Mouse (Mus musculus) stomach, embryonic 15.5 days (tissue): ENCODE measurements at regions not wholly inside any gene's neighbourhood (a gene's known extent, or its start where the extent isn't known, plus 50 kb on each side); places are given as distances from the start of the nearest gene placed in this dataset.

Source experiments
- ATAC-seq: fragments of 200-750 bp; cut with Nextera tagmentation; 2 replicates; pipeline ENCODE4 v1.8.0; 2017; ENCODE audit warnings: low read depth, moderate number of reproducible peaks, moderate TSS enrichment; ENCODE audit not compliant: insufficient read depth, low FRiP score
- H3K27ac ChIP-seq: fragments of 300-500 bp; sonication (generic); 2 replicates; pipeline ENCODE4 v1.5.1; 2015; ENCODE audit warnings: mild to moderate bottlenecking, inconsistent platforms
- H3K27me3 ChIP-seq: fragments of 300-500 bp; sonication (generic); replicated peaks from 2 replicates; pipeline ENCODE4 v1.6.1; 2015; ENCODE audit warnings: inconsistent platforms
- H3K36me3 ChIP-seq: fragments of 300-500 bp; sonication (generic); 2 replicates; pipeline ENCODE4 v1.6.1; 2015; ENCODE audit warnings: inconsistent platforms
- H3K4me1 ChIP-seq: fragments of 300-500 bp; sonication (generic); 2 replicates; pipeline ENCODE4 v1.6.1; 2015; ENCODE audit warnings: inconsistent platforms
- H3K4me2 ChIP-seq: fragments of 300-500 bp; sonication (generic); 2 replicates; pipeline ENCODE4 v1.6.1; 2015; ENCODE audit warnings: mild to moderate bottlenecking, inconsistent platforms
- H3K4me3 ChIP-seq: fragments of 300-500 bp; sonication (generic); replicated peaks from 2 replicates; pipeline ENCODE4 v1.5.1; 2015; ENCODE audit warnings: inconsistent platforms
- H3K9ac ChIP-seq: fragments of 300-500 bp; sonication (generic); 2 replicates; pipeline ENCODE4 v1.6.1; 2015; ENCODE audit warnings: inconsistent platforms
- H3K9me3 ChIP-seq: fragments of 300-500 bp; sonication (generic); 2 replicates; pipeline ENCODE4 v1.6.1; 2016; ENCODE audit warnings: inconsistent platforms
- WGBS: fragments of 180-500 bp; shearing (Covaris S2); methylation state at CpG from one replicate; pipeline ENCODE4 v1.1.7; 2015; 5-methylcytosine and 5-hydroxymethylcytosine counted together

- no peak overlapping the region for H3K27ac ChIP-seq
- ATAC-seq = no peak
- no peaks in the 10 kb centered on the region for H3K27me3 ChIP-seq
- no peaks in the 10 kb centered on the region for H3K9me3 ChIP-seq
- H3K4me1 ChIP-seq = no peaks in the 10 kb centered on the region
- H3K36me3 ChIP-seq = no peaks in the 10 kb centered on the region
- H3K9ac ChIP-seq = no peak overlapping the region
- WGBS = 84% methylated on average over 6 of the region's 6 CpGs
- no peak overlapping the region for H3K4me3 ChIP-seq
- no peak overlapping the region for H3K4me2 ChIP-seq
Observed at GRCm38 (mm10) chr10:91293226-91293625, 112.1 kb upstream of the Tmpo start.

DNA sequence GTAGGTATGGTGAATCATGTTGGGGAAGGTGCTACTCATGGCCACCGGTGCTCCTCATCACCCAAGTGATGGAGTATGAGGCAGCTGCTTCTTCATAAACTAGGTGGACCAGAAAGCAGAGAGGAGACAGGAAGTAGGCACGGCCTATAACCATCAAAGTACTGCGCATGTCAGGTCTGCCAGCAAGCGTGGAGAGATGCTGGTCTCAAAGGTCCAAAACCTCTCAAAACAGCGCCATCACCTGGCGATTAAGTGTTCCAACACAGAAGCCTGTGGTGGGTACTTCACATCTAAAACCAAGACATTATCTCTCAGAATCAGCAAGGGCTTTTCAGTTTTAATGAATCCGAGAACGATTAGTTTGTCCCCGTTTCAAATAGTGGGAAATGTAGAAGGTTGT lies 103.1 kb upstream of the Tmpo start:
- H3K4me3 ChIP-seq = no peak overlapping the region
- no peak for ATAC-seq
- no peak overlapping the region for H3K9ac ChIP-seq
- H3K4me1 ChIP-seq = no peaks in the 10 kb centered on the region
- no peak overlapping the region for H3K27ac ChIP-seq
- no peak overlapping the region for H3K4me2 ChIP-seq
- no peaks in the 10 kb centered on the region for H3K36me3 ChIP-seq
- WGBS = 89% methylated on average over 9 of the region's 9 CpGs
- H3K9me3 ChIP-seq = no peaks in the 10 kb centered on the region
- H3K27me3 ChIP-seq = no peaks in the 10 kb centered on the region

DNA sequence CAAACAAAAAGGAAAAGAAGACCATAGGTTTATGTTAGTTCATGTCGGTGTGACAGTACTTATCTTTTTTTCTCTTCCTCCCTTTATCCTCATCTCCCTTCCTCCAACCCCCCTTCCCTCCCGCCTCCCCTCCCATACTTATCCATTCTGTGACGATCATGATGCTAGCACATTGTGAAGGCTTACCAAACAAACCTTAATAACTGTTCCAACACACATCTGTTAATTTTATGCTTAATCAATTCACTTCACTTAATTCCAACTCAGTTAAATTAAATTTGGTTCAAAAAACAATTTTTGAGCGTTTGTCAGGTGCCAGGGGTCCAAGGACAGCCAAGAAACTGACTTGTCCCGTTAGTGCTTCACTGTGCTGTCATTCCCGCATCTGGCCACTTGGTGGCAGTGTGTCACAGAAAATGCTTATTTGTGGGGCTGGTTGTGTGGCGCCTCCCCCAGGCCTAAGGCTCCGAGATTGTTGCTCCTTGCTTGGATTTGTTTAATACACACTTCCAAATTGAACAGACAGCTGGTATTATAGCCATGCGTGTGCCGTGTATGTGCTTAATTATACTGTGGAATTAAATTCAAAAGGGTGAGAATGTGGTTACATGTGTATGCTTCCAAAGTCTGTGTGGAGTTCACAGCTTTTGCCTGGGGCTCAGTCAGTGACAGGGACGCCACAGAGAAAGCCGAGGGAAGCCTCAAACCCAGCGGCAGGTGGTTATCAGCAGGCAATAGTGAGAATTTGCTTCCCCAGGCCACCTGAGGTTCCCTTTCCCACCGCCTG lies 90.0 kb upstream of the Tmpo start:
- 9% methylated on average over 14 of the region's 14 CpGs for WGBS
- 0 out of 2 replicates have a peak, but pooled peaks have one; percentile 50 for ATAC-seq
- no peaks in the 10 kb centered on the region for H3K27me3 ChIP-seq
- peaks cover 11% of the 10 kb centered on the region; the same call in 1 of the 2 replicates for H3K4me1 ChIP-seq
- H3K9me3 ChIP-seq = no peaks in the 10 kb centered on the region
- H3K27ac ChIP-seq = no peak overlapping the region
- H3K36me3 ChIP-seq = no peaks in the 10 kb centered on the region
- no peak overlapping the region for H3K9ac ChIP-seq
- peak overlapping the region; percentile 17; the same call in 1 of the 2 replicates for H3K4me3 ChIP-seq
- H3K4me2 ChIP-seq = peak overlapping the region; percentile 37

DNA sequence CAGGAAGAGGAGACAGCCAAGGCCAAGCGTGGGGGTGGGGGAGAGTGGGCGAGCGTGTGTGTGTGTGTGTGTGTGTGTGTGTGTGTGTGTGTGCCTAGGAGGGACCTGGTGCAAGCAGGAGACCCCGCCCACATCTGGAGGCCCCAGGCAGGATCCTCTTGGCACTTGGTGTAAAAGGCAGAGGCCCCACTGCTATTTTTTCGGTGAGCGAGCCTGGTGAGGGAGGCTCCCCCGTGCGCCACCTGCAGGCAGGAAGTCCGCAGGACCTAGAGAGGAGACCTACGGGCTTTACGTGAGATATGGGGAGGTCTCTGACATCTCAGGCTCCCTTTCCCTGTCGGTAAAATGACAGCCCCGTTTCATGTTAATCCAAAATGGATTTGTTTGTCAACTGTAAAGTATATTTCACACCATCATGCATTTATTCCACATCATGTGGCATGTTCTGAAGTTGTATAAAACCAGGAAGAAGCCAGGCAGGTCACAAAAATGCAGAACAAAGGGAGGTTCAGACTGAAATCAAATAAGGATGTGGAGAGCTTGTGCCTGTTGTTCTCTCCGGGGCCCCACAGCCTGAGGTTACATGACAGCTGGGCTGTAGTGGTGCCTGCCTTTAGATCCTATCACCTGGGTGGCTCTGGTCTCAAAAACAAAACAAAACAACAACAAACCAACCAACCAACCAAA lies 89.3 kb upstream of the Tmpo start:
- Histone ChIP-seq H3K27ac (no peak overlapping the region), H3K27me3 (no peaks in the 10 kb centered on the region), H3K36me3 (no peaks in the 10 kb centered on the region), H3K9me3 (no peaks in the 10 kb centered on the region), H3K4me3 (peak overlapping the region; percentile 17), H3K9ac (no peak overlapping the region), H3K4me2 (peak overlapping the region; percentile 37), H3K4me1 (peaks cover 11% of the 10 kb centered on the region; the same call in 1 of the 2 replicates)
- ATAC-seq = peak; percentile 77; the same call in 1 of the 2 replicates
- WGBS = 10% methylated on average over 14 of the region's 14 CpGs

- no peaks in the 10 kb centered on the region for H3K27me3 ChIP-seq
- H3K36me3 ChIP-seq = no peaks in the 10 kb centered on the region
- no peak overlapping the region for H3K4me3 ChIP-seq
- no peak for ATAC-seq
- H3K4me2 ChIP-seq = no peak overlapping the region
- 92% methylated on average over 6 of the region's 6 CpGs for WGBS
- no peak overlapping the region for H3K27ac ChIP-seq
- H3K9ac ChIP-seq = no peak overlapping the region
- H3K9me3 ChIP-seq = no peaks in the 10 kb centered on the region
- H3K4me1 ChIP-seq = peaks cover 11% of the 10 kb centered on the region; the same call in 1 of the 2 replicates
Observed at GRCm38 (mm10) chr10:91267886-91268285, 86.8 kb upstream of the Tmpo start.

DNA sequence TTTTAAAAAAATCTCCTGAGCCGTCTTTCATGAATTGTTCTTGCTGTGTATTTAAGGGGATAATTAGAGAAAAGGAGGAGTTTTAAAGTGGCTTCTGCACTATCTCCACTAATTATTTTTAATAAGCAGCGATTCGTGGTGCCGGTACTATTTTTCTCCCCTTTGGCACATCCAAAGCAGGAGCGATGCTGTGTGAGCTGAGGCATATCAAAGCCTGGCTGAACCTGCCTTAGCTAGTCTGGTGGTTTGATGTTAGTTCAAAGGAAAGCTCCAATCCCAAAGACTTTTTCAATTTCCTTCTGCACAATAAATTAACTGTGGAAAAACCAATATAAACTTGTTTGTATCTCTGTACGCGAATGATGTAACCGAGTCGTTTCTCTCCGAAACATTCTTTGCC lies 79.3 kb upstream of the Tmpo start:
- H3K36me3 ChIP-seq = no peaks in the 10 kb centered on the region
- H3K27me3 ChIP-seq = no peaks in the 10 kb centered on the region
- H3K27ac ChIP-seq = no peak overlapping the region
- H3K4me3 ChIP-seq = no peak overlapping the region
- ATAC-seq = no peak
- no peak overlapping the region for H3K9ac ChIP-seq
- 84% methylated on average over 10 of the region's 10 CpGs for WGBS
- H3K4me2 ChIP-seq = no peak overlapping the region
- H3K4me1 ChIP-seq = no peaks in the 10 kb centered on the region
- no peaks in the 10 kb centered on the region for H3K9me3 ChIP-seq

DNA sequence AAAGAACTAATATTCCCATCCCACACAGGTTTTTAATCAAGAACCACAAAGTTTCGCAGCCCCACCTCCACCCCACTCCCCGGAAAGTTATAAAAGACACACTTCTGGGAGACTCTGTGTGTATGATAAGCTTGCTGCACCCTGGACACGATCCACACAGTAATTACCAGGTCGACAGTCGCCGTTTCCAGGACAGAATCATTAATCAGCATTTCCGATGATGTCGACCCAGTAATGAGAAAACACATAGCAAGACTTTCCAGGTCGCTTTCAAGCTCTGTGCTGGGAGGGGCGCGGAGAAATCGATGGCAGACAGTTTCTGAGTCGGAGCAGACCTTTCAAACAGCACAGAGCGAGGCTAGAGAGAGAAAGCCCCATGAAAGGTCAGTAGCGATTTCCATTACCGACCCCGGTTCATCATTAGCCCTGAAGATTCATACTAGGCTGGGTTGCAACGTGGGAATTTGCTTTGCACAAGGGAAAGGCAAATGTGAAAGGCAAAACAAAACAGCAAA lies 68.6 kb upstream of the Tmpo start:
- Histone ChIP-seq H3K36me3 (no peaks in the 10 kb centered on the region), H3K27me3 (no peaks in the 10 kb centered on the region)
- ATAC-seq = no peak

GRCm38 (mm10) chr10:91244297-91244696 lies 63.2 kb upstream of the Tmpo start:
- Histone ChIP-seq H3K36me3 (no peaks in the 10 kb centered on the region), H3K9me3 (no peaks in the 10 kb centered on the region), H3K4me2 (no peak overlapping the region), H3K4me1 (peaks cover 6% of the 10 kb centered on the region), H3K4me3 (no peak overlapping the region), H3K27ac (no peak overlapping the region), H3K27me3 (no peaks in the 10 kb centered on the region), H3K9ac (no peak overlapping the region)
- WGBS = 71% methylated on average over 3 of the region's 3 CpGs
- no peak for ATAC-seq

More for the DNA sequence above, 68.6 kb upstream of the Tmpo start:
- Histone ChIP-seq H3K4me3 (peak overlapping the region; percentile 25), H3K27ac (no peak overlapping the region), H3K4me2 (peak overlapping the region; percentile 47), H3K4me1 (no peaks in the 10 kb centered on the region), H3K9me3 (no peaks in the 10 kb centered on the region), H3K9ac (no peak overlapping the region)
- WGBS = 29% methylated on average over 18 of the region's 18 CpGs

DNA sequence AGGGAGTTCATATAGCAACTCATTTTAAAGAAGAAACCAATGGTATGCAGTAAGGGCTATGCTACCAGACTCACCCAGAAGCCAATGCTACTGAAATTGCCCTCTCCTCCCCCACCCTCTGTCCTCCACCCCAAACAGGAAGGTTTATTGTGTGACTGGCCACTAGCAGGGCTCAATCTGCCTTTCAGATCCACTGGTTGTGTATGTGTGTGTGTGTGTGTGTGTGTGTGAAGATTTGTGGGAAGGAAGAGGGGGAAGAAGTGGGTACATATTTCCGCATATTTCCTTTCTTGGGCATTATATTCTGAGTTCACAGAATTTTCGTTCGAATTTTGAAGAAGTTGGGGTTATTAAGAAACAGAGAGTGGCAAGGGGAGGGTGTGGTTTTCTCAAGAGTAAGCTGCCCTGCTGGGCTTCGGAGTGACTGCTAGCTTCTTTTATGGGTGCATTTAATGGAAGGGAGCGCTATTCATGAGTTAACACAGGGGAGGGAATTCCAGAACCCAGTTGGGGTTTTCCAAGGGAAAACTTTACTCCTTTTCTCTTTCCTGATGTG lies 61.5 kb upstream of the Tmpo start:
- no peaks in the 10 kb centered on the region for H3K9me3 ChIP-seq
- H3K4me2 ChIP-seq = no peak overlapping the region
- H3K27ac ChIP-seq = peak overlapping the region; percentile 64
- no peak overlapping the region for H3K9ac ChIP-seq
- no peaks in the 10 kb centered on the region for H3K27me3 ChIP-seq
- H3K36me3 ChIP-seq = no peaks in the 10 kb centered on the region
- ATAC-seq = no peak
- H3K4me3 ChIP-seq = no peak overlapping the region
- peaks cover 8% of the 10 kb centered on the region for H3K4me1 ChIP-seq
- 78% methylated on average over 5 of the region's 5 CpGs for WGBS

DNA sequence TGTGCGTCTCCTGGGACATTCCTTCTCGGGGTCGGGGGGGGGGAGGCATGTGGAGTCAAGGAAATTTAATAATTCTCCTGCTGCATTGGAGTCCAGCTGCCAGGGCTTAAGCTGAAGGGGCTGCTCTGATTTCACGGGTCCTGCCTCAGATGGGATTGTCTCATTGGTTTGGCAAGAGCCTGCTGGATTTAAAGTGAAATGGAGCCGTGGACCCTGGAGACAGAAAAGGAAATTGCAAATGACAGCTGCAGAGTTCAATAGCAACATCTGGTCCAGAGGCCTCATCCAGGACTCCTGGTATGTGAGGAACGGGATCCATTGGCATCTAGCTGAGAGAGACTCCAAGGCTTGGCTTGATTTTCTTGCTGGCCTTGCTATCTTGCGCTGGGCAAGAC lies 60.5 kb upstream of the Tmpo start:
- H3K27me3 ChIP-seq = no peaks in the 10 kb centered on the region
- peak overlapping the region; percentile 35 for H3K4me2 ChIP-seq
- H3K27ac ChIP-seq = peak overlapping the region; percentile 64
- WGBS = 28% methylated on average over 7 of the region's 7 CpGs
- H3K36me3 ChIP-seq = no peaks in the 10 kb centered on the region
- H3K4me1 ChIP-seq = peaks cover 13% of the 10 kb centered on the region
- peak; percentile 48; the same call in 1 of the 2 replicates for ATAC-seq
- 0 out of 2 replicates have a peak overlapping the region, but pooled peaks have one; percentile 12 for H3K4me3 ChIP-seq
- no peaks in the 10 kb centered on the region for H3K9me3 ChIP-seq
- no peak overlapping the region for H3K9ac ChIP-seq

- peak overlapping the region; percentile 64 for H3K27ac ChIP-seq
- H3K9ac ChIP-seq = no peak overlapping the region
Observed at GRCm38 (mm10) chr10:91240856-91241610, 59.9 kb upstream of the Tmpo start.

More at GRCm38 (mm10) chr10:91240856-91241610, 59.9 kb upstream of the Tmpo start:
- Histone ChIP-seq H3K4me3 (0 out of 2 replicates have a peak overlapping the region, but pooled peaks have one; percentile 12), H3K4me1 (peaks cover 13% of the 10 kb centered on the region), H3K36me3 (no peaks in the 10 kb centered on the region), H3K27me3 (no peaks in the 10 kb centered on the region), H3K9me3 (no peaks in the 10 kb centered on the region), H3K4me2 (peak overlapping the region; percentile 35)
- 31% methylated on average over 10 of the region's 10 CpGs for WGBS
- ATAC-seq = peak; percentile 74
